Mouse (Mus musculus) layer of hippocampus, postnatal 36 days (tissue): ENCODE results near the gene Prune1. TPM values are rescaled to one million over a fixed set of nuclear protein-coding genes. Genes with fewer than 3 reads are reported as not detected.

ENCODE experiments used
- DNase-seq, 2 experiments: peaks; one replicate each; pipeline ENCODE4 v3.0.0; 2022
- total RNA-seq, 2 experiments: library from RNA; stranded (reverse); gene quantifications; 2 replicates each; pipeline ENCODE4 v1.2.3; 2021

Gene Prune1
- total RNA-seq, 2 experiments from 2014 or later: 19.8 to 22.2 TPM

DNA sequence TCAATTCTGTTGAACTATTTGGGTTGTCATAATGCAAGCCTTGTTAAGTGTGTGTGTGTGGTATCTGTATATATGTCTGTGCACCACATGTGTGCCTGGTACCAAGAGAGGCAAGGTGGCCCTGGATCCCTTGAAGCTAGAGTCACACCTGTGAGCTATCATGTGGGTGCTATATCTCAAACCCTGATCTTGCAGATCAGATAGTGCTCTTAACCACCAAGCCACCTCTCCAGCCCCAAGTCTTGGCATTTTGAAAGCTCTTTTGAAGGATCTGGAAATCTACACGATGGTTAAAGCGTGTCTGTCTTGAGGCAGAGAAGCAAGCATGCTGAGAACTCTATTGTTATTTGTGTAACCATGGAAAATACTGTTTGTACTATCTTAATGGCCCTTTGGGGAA, 71.3 kb downstream of the Prune1 start:
- DNase-seq: no peak

DNA sequence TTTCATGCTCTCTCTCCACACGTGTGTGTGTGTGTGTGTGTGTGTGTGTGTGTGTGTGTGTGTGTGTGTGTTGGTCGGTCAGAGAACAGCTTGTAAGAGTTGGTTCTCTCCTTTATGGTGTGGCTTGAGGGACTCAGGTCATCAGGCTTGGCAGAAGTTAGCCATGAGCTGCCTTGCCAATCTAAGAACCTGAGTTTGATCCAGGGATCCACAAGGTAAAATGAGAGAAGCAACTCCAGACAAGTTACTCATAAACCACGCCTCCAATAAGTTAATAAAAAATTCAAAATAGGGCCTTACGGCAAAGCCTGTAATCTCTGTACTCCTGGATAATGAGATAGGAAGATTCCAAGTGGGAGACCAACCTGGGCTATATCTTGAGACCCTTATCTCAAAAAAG, 73.6 kb downstream of the Prune1 start:
- DNase-seq: no peak

DNA sequence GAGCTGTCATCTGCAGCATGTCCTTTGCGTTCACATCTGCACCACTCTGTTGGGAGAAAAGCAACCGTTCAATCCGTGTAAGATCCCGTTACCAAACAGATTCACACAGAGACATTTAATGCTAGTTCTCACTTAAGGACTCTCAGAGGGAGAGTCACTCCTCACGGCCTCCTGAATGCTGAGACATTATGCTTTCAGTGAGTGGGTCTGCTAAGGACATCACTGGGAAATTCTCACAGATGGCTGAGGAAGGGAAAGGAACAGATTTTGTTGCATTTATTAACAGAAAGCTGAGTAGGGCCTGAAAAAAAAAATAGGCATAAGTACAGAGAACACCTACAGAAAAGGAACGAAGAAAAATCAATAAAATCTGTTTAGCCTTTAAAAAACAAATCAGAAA, 78.0 kb downstream of the Prune1 start:
- no peak for DNase-seq

Other genes starting within 250 kb of the Prune1 start
- 100 to 1,000 TPM; 148 to 177 TPM for gene Psmd4, start 239.5 kb downstream of the Prune1 start, total RNA-seq
- 10 to 100 TPM; 62.3 to 64.0 TPM for gene Pip5k1a, start 175.1 kb downstream of the Prune1 start, total RNA-seq
- 10 to 100 TPM; 43.9 to 46.0 TPM for gene Vps72, start 171.1 kb downstream of the Prune1 start, total RNA-seq
- gene Tmod4, start 157.6 kb downstream of the Prune1 start, total RNA-seq: 1 to 10 TPM in 1 of 2 experiments, under 1 TPM in 1; 0.96 to 1.1 TPM
- gene Scnm1, start 148.1 kb downstream of the Prune1 start, total RNA-seq: 10 to 100 TPM; 49.5 to 50.4 TPM
- 10 to 100 TPM; 16.8 to 18.1 TPM for gene Lysmd1, start 148.0 kb downstream of the Prune1 start, total RNA-seq
- gene Tnfaip8l2, start 139.7 kb downstream of the Prune1 start, total RNA-seq: 1 to 10 TPM; 1.2 to 1.6 TPM
- gene Sema6c, start 121.6 kb downstream of the Prune1 start, total RNA-seq: 10 to 100 TPM; 36.1 to 41.0 TPM
- gene Gabpb2, start 64.2 kb downstream of the Prune1 start, total RNA-seq: 10 to 100 TPM; 13.9 to 18.1 TPM
- gene Cdc42se1, start 53.3 kb downstream of the Prune1 start, total RNA-seq: 10 to 100 TPM; 72.0 to 73.0 TPM
- gene Mllt11, start 49.9 kb downstream of the Prune1 start, total RNA-seq: 100 to 1,000 TPM; 285 to 326 TPM
- under 1 TPM in 1 of 2 experiments, not detected in 1; 0.32 TPM for gene Gm128, start 40.5 kb downstream of the Prune1 start, total RNA-seq
- gene Bnipl, start 30.9 kb downstream of the Prune1 start, total RNA-seq: under 1 TPM; 0.56 to 0.65 TPM
- gene Mindy1, start 731 bp downstream of the Prune1 start, total RNA-seq: 10 to 100 TPM; 19.3 to 19.4 TPM
- 1 to 10 TPM in 1 of 2 experiments, under 1 TPM in 1; 0.94 to 1.4 TPM for gene Anxa9, start 25.1 kb upstream of the Prune1 start, total RNA-seq
- 10 to 100 TPM; 59.4 to 62.9 TPM for gene Cers2, start 32.7 kb upstream of the Prune1 start, total RNA-seq
- 10 to 100 TPM; 36.0 to 40.2 TPM for gene Setdb1, start 75.1 kb upstream of the Prune1 start, total RNA-seq
- not detected for gene 4930558C23Rik, start 120.8 kb upstream of the Prune1 start, total RNA-seq
- 10 to 100 TPM; 36.3 to 44.3 TPM for gene Arnt, start 152.3 kb upstream of the Prune1 start, total RNA-seq
- 1 to 10 TPM; 3.1 to 3.7 TPM for gene Ctsk, start 217.2 kb upstream of the Prune1 start, total RNA-seq
- 10 to 100 TPM; 54.5 to 54.7 TPM for gene Ctss, start 244.7 kb upstream of the Prune1 start, total RNA-seq